In the genomic region with DNA sequence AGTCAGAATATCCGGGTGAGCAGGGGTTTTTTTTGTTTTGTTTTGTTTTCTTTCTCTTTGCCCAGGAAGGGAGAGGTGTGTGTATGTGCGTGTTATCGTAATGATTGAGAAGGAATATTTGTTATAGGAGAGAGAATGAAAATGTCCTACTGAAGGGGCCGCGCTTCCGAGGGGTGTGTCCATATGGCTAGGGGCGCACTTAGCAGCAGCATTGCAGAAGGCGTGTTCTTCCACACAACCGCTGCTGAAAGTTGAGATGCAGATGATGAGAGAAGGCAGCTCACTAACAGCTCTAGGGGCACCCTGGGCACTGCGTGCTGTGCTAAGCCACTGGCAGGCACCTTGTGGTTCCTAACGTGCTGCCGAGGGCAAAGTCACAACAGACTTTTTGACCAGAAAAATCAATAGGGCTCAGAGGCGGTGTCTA, we compare ENCODE assay signal across 8 mouse cellular contexts. TPM values are rescaled to one million over a fixed set of nuclear protein-coding genes. Genes with fewer than 3 reads are reported as not detected.
DNase-seq lines count a peak whose midpoint lies in the region; ATAC-seq and TF ChIP-seq lines count a peak whose summit lies in the region.

No protein-coding gene starts in this region.

- no peaks in the 10 kb centered on the region; the same call in 1 of the 2 replicates for H3K36me3 ChIP-seq in heart, adult 2 months (ENCODE audit: control insufficient read depth, insufficient read depth, low read length)
- H3K36me3 ChIP-seq in heart, embryonic 14.5 days (ENCODE audit: control insufficient read depth, insufficient read depth, low read length), result no peaks in the 10 kb centered on the region
- H3K36me3 ChIP-seq in midbrain, embryonic 11.5 days (ENCODE audit: control insufficient read depth, insufficient read depth, low read length), result no peaks in the 10 kb centered on the region
- H3K36me3 ChIP-seq in stomach, postnatal 0 days (ENCODE audit: control insufficient read depth, insufficient read depth, low read length), result no peaks in the 10 kb centered on the region

- no peaks in the 10 kb centered on the region for H3K27me3 ChIP-seq in heart, adult 2 months (ENCODE audit: control insufficient read depth, insufficient read depth, low read length)
- no peaks in the 10 kb centered on the region for H3K27me3 ChIP-seq in heart, embryonic 14.5 days (ENCODE audit: control insufficient read depth, insufficient read depth, low read length)
- H3K27me3 ChIP-seq in midbrain, embryonic 11.5 days (ENCODE audit: control insufficient read depth, insufficient read depth, low read length), result no peaks in the 10 kb centered on the region
- no peaks in the 10 kb centered on the region for H3K27me3 ChIP-seq in stomach, postnatal 0 days (ENCODE audit: control insufficient read depth, insufficient read depth, low read length)

- H3K4me3 ChIP-seq in heart, adult 2 months, result peak overlapping the region; percentile 94
- peak overlapping the region; percentile 88 to 91 for H3K4me3 ChIP-seq in heart, embryonic 14.5 days (ENCODE audit: control insufficient read depth in 1 of 2, insufficient read depth in 1 of 2, low read depth in 1 of 2, low read length in 2 of 2)
- peak overlapping the region; percentile 88 for H3K4me3 ChIP-seq in midbrain, embryonic 11.5 days (ENCODE audit: low read depth, low read length)
- peak overlapping the region; percentile 84 for H3K4me3 ChIP-seq in stomach, postnatal 0 days (ENCODE audit: low read depth, low read length)

- peak; percentile 65 for ATAC-seq in common myeloid progenitor, adult 5-6 weeks (replicated peaks; ENCODE audit: low read depth, poor library complexity, severe bottlenecking)
- no peak for ATAC-seq in heart, embryonic 14.5 days (ENCODE audit: insufficient number of reproducible peaks, insufficient read depth, low FRiP score, low read depth)
- no peak for ATAC-seq in midbrain, embryonic 11.5 days (ENCODE audit: low FRiP score)
- ATAC-seq in stomach, postnatal 0 days (ENCODE audit: low FRiP score, low TSS enrichment), result no peak

- H3K79me2 ChIP-seq in heart, adult 2 months (replicated peaks; ENCODE audit: control insufficient read depth, insufficient read depth, low read length), result no peaks in the 10 kb centered on the region

- H3K9ac ChIP-seq in heart, adult 2 months (ENCODE audit: low read depth, low read length), result peak overlapping the region; percentile 94
- peak overlapping the region; percentile 91 for H3K9ac ChIP-seq in heart, embryonic 14.5 days (ENCODE audit: low read length)
- peak overlapping the region; percentile 93 for H3K9ac ChIP-seq in midbrain, embryonic 11.5 days (ENCODE audit: low read length)
- peak overlapping the region; percentile 93 for H3K9ac ChIP-seq in stomach, postnatal 0 days (ENCODE audit: low read length)

- H3K9me3 ChIP-seq in heart, embryonic 14.5 days (ENCODE audit: control insufficient read depth, low read length), result no peaks in the 10 kb centered on the region
- H3K9me3 ChIP-seq in midbrain, embryonic 11.5 days (ENCODE audit: control insufficient read depth, low read length), result no peaks in the 10 kb centered on the region
- no peaks in the 10 kb centered on the region for H3K9me3 ChIP-seq in stomach, postnatal 0 days (ENCODE audit: control insufficient read depth, low read length)

- H3K4me1 ChIP-seq in heart, adult 2 months (ENCODE audit: control insufficient read depth, insufficient read depth, low read length), result no peaks in the 10 kb centered on the region; the same call in none of the 2 replicates
- peaks cover 0 to 10% of the 10 kb centered on the region in 2 experiments; a peak in 2 of 4 replicates for H3K4me1 ChIP-seq in heart, embryonic 14.5 days (ENCODE audit: control insufficient read depth in 2 of 2, insufficient read depth in 2 of 2, low read length in 2 of 2)
- peaks cover 10% of the 10 kb centered on the region for H3K4me1 ChIP-seq in midbrain, embryonic 11.5 days (ENCODE audit: control insufficient read depth, insufficient read depth, low read length)
- H3K4me1 ChIP-seq in stomach, postnatal 0 days (replicated peaks; ENCODE audit: control insufficient read depth, insufficient read depth), result 0 out of 2 replicates have a peak, but pooled peaks cover 2% of the 10 kb centered on the region

- TF ChIP-seq POLR2A in heart, adult 2 months (IDR thresholded peaks at IDR 0.05; ENCODE audit: insufficient read depth, low read depth, low read length), result no peak

- peak overlapping the region; percentile 86 for H3K27ac ChIP-seq in heart, adult 2 months
- peak overlapping the region in 1 of 2 experiments; percentile 85; a peak in 2 of 4 replicates for H3K27ac ChIP-seq in heart, embryonic 14.5 days (replicated peaks in 1 of 2; ENCODE audit: control insufficient read depth in 1 of 2, insufficient read depth in 1 of 2, low read depth in 2 of 2, low read length in 2 of 2)
- H3K27ac ChIP-seq in midbrain, embryonic 11.5 days (ENCODE audit: low read depth, low read length), result 0 out of 2 replicates have a peak overlapping the region, but pooled peaks have one; percentile 82
- H3K27ac ChIP-seq in stomach, postnatal 0 days (replicated peaks), result no peak overlapping the region; the same call in 1 of the 2 replicates

- intact Hi-C loops in heart, adult 2 months (cut with DNase I), result loop anchor here (2.0 to 5.0 kb wide), 4 partner anchors 37 to 337 kb away; a partner anchor contains a TSS
- intact Hi-C loops in heart, postnatal 14 days (cut with DNase I), result loop anchor here (2.0 to 10.0 kb wide), 2 partner anchors 34 to 314 kb away; no protein-coding TSS in a partner anchor

- no peak for TF ChIP-seq EP300 in heart, adult 2 months (IDR thresholded peaks at IDR 0.05; ENCODE audit: insufficient read depth, low read depth, low read length)
- TF ChIP-seq EP300 in stomach, postnatal 0 days (optimal IDR thresholded peaks at IDR 0.05), result no peak

- peak; percentile 29 to 51 for DNase-seq in heart, adult 2 months
- DNase-seq in heart, postnatal 14 days, result no peak
- peak; percentile 22 to 46 for DNase-seq in kidney, postnatal 36 days
- DNase-seq in midbrain, embryonic 11.5 days (ENCODE audit: low spot score, missing footprints), result no peak
- peak; percentile 49 for DNase-seq in stomach, postnatal 0 days (ENCODE audit: low spot score)
- no peak for DNase-seq in frontal cortex, adult 2 months (ENCODE audit: extremely low spot score in 1 of 2, low spot score in 1 of 2)

- WGBS in heart, adult 2 months, result 5% methylated on average over 13 of the region's 13 CpGs
- WGBS in heart, embryonic 14.5 days, result 5% methylated on average over 13 of the region's 13 CpGs
- WGBS in midbrain, embryonic 11.5 days, result 4% methylated on average over 13 of the region's 13 CpGs
- WGBS in stomach, postnatal 0 days, result 4% methylated on average over 13 of the region's 13 CpGs

- TF ChIP-seq CTCF in heart, adult 2 months (IDR thresholded peaks at IDR 0.05), result no peak
- TF ChIP-seq CTCF in stomach, postnatal 0 days (IDR thresholded peaks at IDR 0.05; ENCODE audit: low read depth), result no peak

- H3K4me2 ChIP-seq in heart, embryonic 14.5 days (ENCODE audit: low read length), result peak overlapping the region; percentile 100
- peak overlapping the region; percentile 100 for H3K4me2 ChIP-seq in midbrain, embryonic 11.5 days
- H3K4me2 ChIP-seq in stomach, postnatal 0 days (replicated peaks; ENCODE audit: low read depth), result peak overlapping the region; percentile 100

RNA-seq across cellular contexts. Expression of a gene that starts 1.1 kb away (rescaled TPM):
- total RNA-seq in heart, adult 2 months (2021), result 10 to 100 TPM; 27.1 to 28.1 TPM
- 21.1 and 24.7 TPM in 2 replicates for polyA plus RNA-seq in heart, adult 2 months (2012; rRNA removed)
- 10 to 100 TPM; 19.5 to 19.6 TPM for total RNA-seq in heart, postnatal 14 days (2021)
- 33.2 and 35.7 TPM in 2 replicates for total RNA-seq in common myeloid progenitor, adult 5-6 weeks (2017)
- 8.2 and 9.0 TPM in 2 replicates for polyA plus RNA-seq in heart, embryonic 14.5 days (2014; fragmentation: Nextera tagmentation; extraction: Ambion mirVana)
- polyA plus RNA-seq in midbrain, embryonic 11.5 days (2014; fragmentation: Nextera tagmentation; extraction: Ambion mirVana), result 8.7 and 9.3 TPM in 2 replicates
- 7.0 and 7.6 TPM in 2 replicates for polyA plus RNA-seq in stomach, postnatal 0 days (2015; fragmentation: Nextera tagmentation; extraction: Ambion mirVana)
- polyA plus RNA-seq in frontal cortex, adult 2 months (2012; rRNA removed), result 45.4 and 47.8 TPM in 2 replicates

RNA-seq across cellular contexts. Expression of a gene that starts 46.2 kb away (rescaled TPM):
- not detected for total RNA-seq in heart, adult 2 months (2021)
- polyA plus RNA-seq in heart, adult 2 months (2012; rRNA removed), result 0.23 TPM in 1 of 2 replicates, not detected in the other
- total RNA-seq in heart, postnatal 14 days (2021), result not detected
- not detected in 2 replicates for total RNA-seq in common myeloid progenitor, adult 5-6 weeks (2017)
- not detected in 2 replicates for polyA plus RNA-seq in heart, embryonic 14.5 days (2014; fragmentation: Nextera tagmentation; extraction: Ambion mirVana)
- polyA plus RNA-seq in midbrain, embryonic 11.5 days (2014; fragmentation: Nextera tagmentation; extraction: Ambion mirVana), result 0.20 and 0.43 TPM in 2 replicates
- polyA plus RNA-seq in stomach, postnatal 0 days (2015; fragmentation: Nextera tagmentation; extraction: Ambion mirVana), result 106 and 115 TPM in 2 replicates
- polyA plus RNA-seq in frontal cortex, adult 2 months (2012; rRNA removed), result 0.32 TPM in 1 of 2 replicates, not detected in the other

Comparison
In these comparisons a context has a peak if more than half of its experiments do, and no peak if none do; other contexts are left out.
1. DNase-seq: peak in heart, adult 2 months (2 of 2), kidney, postnatal 36 days (2 of 2) and stomach, postnatal 0 days (single experiment); none in heart, postnatal 14 days (0 of 2), midbrain, embryonic 11.5 days (single experiment) and frontal cortex, adult 2 months (0 of 2).
2. RNA of a gene that starts 46.2 kb away (polyA plus RNA-seq): 106 to 115 TPM in stomach, postnatal 0 days; not detected in heart, embryonic 14.5 days, 0.23 TPM in heart, adult 2 months, 0.20 to 0.43 TPM in midbrain, embryonic 11.5 days and 0.32 TPM in frontal cortex, adult 2 months; every median in the first group is over 10 times any median in the second.
3. Peak in every context shown above with its lines, with median percentiles within 50 percentile points of each other: H3K4me3 ChIP-seq, H3K9ac ChIP-seq and H3K4me2 ChIP-seq.